Mouse (Mus musculus): ENCODE measurements around the gene S100a4. TPM values are rescaled to one million over a fixed set of nuclear protein-coding genes. Genes with fewer than 3 reads are reported as not detected.
A peak's percentile ranks its signal among the peaks of the same experiment; 100 is the strongest.

S100a4 gene
- 10 to 100 TPM; 16.4 to 16.5 TPM for total RNA-seq (2021)
- long read RNA-seq, experiment 1, partial matches to known transcripts, result 0 of 4 reads
- long read RNA-seq, experiment 1, other reads (novel, unspliced or antisense), result 3 of 4 reads
- long read RNA-seq, experiment 2, partial matches to known transcripts, result 0 of 2 reads
- long read RNA-seq, experiment 2, other reads (novel, unspliced or antisense), result 1 of 2 reads

DNA sequence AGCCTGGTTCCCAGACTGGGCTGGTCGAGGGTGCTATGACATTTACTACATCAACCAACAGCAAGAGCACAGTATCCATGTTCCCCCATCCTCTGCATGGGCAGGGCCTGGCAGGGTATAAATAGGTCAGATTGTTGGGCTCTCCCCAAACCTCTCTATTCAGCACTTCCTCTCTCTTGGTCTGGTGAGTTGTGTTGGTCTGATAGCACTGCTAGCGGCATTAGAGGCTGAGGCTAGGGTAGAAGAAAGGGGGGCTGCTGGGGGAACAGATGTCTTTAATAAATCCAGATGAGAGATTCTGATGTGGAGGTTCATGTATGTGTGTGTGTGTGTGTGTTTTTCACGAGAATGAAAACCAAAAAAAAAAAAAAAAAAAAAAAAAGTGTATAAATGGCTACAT is at the start of gene S100a4:
Gene S100a4 (plus strand): TSS at position 149 of the 400 bp plus-strand sequence.
- DNase-seq, result no peak
- intact Hi-C loops (cut with DNase I), result no loop called here

DNA sequence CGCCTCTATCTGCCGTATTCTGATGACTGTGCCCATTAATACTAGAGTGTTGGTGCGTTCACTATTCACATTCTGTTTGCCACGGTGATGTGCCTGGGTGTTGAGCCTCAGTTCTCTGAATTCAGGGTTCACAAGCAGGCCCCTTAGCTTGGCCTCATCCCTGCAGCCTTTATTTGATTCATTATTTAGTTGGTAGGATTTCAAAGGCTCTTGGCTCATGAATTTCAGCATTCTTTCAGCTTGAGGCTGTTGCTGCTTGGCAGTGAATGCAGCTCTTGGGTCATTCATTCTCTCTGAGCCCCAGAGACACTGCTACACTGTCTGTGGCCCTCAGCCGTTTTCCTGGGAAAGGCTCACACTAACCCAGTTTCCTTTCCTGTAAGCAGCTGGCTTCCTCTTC is 47.6 kb upstream of the S100a4 start:
- intact Hi-C loops (cut with DNase I), result no loop called here
- no peak for DNase-seq

DNA sequence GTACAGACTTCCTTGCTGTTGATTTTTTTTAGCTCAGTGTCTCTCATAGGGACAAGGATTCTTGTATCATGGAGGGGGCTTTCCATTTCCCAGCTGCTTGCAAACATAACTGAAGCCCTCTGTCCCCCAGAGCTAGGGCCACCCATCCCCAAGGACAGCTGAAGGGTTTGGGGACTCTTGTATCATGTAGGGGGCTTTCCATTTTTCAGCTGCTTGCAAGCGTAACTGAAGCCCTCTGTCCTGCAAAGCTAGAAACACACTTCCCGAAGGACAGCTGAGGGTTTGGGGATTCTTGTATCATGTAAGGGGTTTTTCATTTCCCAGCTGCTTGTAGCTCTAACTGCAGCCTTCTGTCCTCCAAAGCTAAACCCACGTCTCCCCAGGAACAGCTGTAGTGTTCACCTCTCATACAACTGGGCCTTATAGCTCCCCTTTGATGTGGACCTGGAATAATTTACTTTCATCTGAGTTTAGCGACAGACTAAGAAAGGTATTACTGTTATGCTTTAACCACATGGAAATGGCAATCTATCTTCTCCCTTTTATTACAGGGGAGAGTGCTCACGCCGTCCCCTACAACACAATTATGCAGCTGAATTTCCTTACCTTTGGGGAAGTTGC is 43.5 kb upstream of the S100a4 start, which contains the start of gene S100a3:
Gene S100a3 (plus strand): TSS at position 571 of the 621 bp plus-strand sequence.
- DNase-seq, result no peak
- intact Hi-C loops (cut with DNase I), result no loop called here

DNA sequence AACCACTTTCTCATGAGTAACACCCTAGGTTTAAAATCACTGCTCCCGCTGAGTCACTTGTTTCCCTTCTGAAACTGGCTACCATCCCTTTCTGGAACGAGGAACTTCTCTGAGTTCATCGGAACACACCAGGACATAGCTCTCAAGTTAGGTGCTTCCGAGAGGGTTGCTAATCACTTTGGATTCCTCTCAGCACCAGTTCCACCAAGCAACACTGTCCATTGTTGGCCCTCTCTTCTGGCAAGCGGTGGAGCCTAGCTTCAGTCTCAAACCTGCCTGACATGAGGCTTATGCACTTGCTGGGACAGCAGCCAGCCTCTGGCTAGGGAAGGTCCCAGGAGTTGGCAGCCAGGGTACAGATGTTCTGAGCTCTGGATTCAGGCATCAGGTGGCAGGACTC is 28.9 kb upstream of the S100a4 start:
- DNase-seq, result peak in 1 of 2 experiments; percentile 57
- intact Hi-C loops (cut with DNase I), result loop anchor here (5.0 kb wide), 1 partner anchor 32 kb away; no protein-coding TSS in a partner anchor

- no peak for DNase-seq
- intact Hi-C loops (cut with DNase I), result loop anchor here (5.0 kb wide), 1 partner anchor 33 kb away; no protein-coding TSS in a partner anchor
Observed at GRCm38 (mm10) chr3:90575320-90575719, 28.3 kb upstream of the S100a4 start.

- DNase-seq, result no peak
- intact Hi-C loops (cut with DNase I), result loop anchor here (5.0 kb wide), 1 partner anchor 34 kb away; no protein-coding TSS in a partner anchor
Observed at GRCm38 (mm10) chr3:90576351-90577001, 27.1 kb upstream of the S100a4 start.

DNA sequence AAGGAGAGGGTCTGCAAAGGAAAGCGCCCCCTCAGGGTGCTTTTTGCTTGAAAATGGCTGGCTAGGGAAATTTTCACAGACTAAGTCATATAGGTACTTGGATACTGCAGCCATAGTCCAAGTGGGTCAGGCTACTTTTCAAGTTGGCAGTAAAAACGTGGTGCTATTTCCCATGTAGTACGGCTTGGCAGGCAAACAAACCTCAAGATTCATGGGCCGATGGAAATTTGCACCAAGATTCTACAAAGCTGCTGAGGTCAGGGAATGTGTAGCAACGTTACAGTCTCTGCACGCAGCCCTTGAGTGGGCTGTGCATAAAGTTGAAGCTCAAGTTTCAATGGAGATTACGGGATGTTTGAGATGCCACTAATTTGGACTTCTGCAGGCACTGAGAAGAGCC is 24.1 kb upstream of the S100a4 start:
- no peak for DNase-seq

DNA sequence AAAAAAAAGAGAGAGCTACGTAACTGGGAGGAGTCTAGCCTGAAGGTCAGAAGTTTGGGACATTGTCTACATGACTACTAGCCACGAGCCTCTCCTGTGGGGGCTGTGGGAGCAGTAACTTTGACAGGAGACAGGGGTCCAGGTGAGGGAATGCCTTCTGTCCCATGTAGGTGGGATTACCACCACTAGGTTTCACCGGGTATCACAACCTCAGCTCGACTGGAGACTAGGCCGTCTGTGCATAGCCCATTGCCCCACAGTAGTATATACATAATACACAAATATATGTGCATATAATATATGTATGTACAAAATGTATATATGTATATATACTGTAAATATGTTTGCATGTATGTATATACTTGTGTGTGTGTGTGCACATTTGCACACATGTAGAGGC is 22.4 kb upstream of the S100a4 start:
- DNase-seq, result no peak
- intact Hi-C loops (cut with DNase I), result no loop called here

More for the DNA sequence above, 24.1 kb upstream of the S100a4 start:
- intact Hi-C loops (cut with DNase I), result loop anchor here (5.0 kb wide), 1 partner anchor 37 kb away; no protein-coding TSS in a partner anchor

GRCm38 (mm10) chr3:90582156-90582555 is 21.4 kb upstream of the S100a4 start:
- intact Hi-C loops (cut with DNase I), result no loop called here
- no peak for DNase-seq

- intact Hi-C loops (cut with DNase I), result no loop called here
- DNase-seq, result no peak
Observed at GRCm38 (mm10) chr3:90582556-90582955, 21.0 kb upstream of the S100a4 start.

- intact Hi-C loops (cut with DNase I), result no loop called here
- peak in 1 of 2 experiments; percentile 12 for DNase-seq
Observed at GRCm38 (mm10) chr3:90583893-90584292, 19.7 kb upstream of the S100a4 start.

DNA sequence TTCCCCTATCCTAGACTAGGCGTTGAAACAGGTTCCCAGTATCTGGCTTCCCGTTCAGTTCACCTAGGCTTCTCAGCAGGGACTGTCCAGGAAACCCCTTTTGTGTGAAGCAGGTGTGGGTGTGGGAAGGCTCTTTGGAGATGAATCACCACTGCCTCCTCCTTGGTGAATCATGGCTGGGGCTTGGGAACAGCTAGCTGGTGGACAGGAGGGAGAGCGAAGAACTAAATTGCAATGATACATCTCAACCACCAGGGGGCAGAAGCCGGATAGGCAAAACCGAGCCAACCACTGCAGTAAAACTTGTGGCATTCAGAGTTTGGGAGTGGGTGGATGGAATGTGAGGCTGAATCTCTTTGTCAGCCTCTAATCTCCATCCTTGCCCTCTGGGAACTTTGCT is 18.0 kb upstream of the S100a4 start:
- peak; percentile 50 to 63 for DNase-seq
- intact Hi-C loops (cut with DNase I), result no loop called here

- DNase-seq, result no peak
- intact Hi-C loops (cut with DNase I), result loop anchor here (2.0 kb wide), 1 partner anchor 29 kb away; no protein-coding TSS in a partner anchor
Observed at GRCm38 (mm10) chr3:90586016-90586643, 17.4 kb upstream of the S100a4 start.

DNA sequence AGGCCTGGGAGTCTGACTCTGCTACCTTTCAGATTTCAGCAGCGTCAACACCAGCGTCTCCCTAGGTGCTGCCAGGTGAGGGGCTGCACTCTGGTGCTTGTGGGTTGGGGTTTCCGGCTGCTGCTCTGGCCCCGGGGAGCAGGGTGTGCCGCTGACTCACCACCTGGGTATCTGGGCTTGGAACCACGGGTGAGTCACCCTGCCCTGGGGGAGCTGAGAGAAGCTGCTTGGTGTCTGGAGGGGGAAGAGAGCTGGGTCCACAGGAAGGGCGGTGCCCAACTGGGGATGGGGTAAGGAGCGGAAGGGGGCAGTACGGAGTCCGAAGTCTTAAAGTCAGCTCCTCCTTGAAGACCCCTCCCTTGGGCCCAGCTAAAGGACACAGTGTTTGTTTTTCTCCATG is 16.7 kb upstream of the S100a4 start:
- intact Hi-C loops (cut with DNase I), result loop anchor here (2.0 kb wide), 1 partner anchor 28 kb away; no protein-coding TSS in a partner anchor

GRCm38 (mm10) chr3:90587361-90588101 is 16.0 kb upstream of the S100a4 start:
- intact Hi-C loops (cut with DNase I), result loop anchor here (2.0 kb wide), 1 partner anchor 27 kb away; no protein-coding TSS in a partner anchor
- peak in 1 of 2 experiments; percentile 12 for DNase-seq

More for the DNA sequence above, 16.7 kb upstream of the S100a4 start:
- DNase-seq, result peak; percentile 77 to 78

DNA sequence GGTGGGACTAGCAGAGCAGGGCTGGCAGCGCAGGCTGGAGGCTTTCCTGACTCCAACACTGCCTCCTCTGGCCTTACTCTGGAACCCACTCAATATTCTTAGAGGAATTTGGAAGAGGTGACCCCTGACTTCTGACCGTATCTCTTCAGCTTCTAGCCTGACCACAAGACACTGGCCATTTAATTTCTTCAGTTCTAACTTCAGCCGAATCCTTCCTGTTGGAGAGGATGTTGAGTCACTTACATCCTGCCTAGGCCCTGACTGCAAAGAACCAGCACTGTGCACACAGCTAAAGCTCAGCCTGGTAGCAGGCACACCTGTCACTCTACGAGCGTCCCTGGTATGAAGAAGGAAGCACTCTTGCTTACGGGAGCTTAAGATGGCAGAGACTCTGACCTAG is 14.2 kb upstream of the S100a4 start:
- DNase-seq, result no peak
- intact Hi-C loops (cut with DNase I), result no loop called here

- intact Hi-C loops (cut with DNase I), result no loop called here
Observed at GRCm38 (mm10) chr3:90589947-90590346, 13.6 kb upstream of the S100a4 start, which contains the start of gene S100a2. Gene S100a2 (plus strand): TSS chr3:90590247.

DNA sequence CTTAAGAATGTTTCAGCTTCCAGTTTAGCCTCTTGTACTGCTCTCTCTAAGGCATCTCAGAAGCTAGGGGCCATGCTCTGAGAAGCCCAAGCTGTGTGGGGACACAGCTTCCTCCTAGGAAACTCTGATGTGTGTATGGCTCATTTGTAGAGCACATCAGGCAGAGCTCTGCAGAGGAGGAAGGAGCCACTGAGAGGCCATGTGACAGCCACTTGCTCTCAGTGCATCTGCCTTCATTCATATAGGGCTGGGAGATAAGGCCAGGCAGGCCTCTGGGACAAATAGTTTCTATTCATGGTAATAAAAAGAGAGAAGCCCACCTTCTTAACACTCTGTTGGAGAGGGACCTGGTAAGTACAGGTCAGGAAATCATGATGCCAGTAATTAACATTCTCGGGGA is 9.1 kb upstream of the S100a4 start:
- no peak for DNase-seq
- intact Hi-C loops (cut with DNase I), result no loop called here

More at GRCm38 (mm10) chr3:90589947-90590346, 13.6 kb upstream of the S100a4 start, which contains the start of gene S100a2:
- DNase-seq, result no peak

GRCm38 (mm10) chr3:90595556-90595955 is 8.0 kb upstream of the S100a4 start:
- intact Hi-C loops (cut with DNase I), result no loop called here
- no peak for DNase-seq

DNA sequence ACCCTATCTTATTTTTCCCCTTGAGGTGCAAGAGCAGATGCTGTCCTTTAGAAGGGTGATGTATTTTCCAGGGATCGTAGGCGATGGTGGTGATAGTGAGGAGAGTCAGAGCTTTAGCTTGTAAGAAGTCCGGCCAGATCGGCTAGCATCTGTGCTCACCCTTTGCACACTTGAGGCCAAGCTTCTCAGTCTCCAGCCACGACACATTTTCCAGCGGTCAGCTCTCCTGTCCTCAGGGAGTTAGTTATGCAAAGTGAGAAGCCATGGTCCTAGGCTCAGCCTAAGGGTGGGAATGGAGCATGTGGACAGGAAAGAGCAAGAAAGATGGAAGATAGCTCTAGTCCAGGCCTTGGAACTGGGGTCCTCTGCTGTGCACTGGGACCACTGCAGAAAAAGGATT is 6.8 kb upstream of the S100a4 start:
- intact Hi-C loops (cut with DNase I), result no loop called here
- DNase-seq, result no peak
